ENCODE assay signal across 28 mouse cellular contexts in genomic region chr13:107984186-107984585, GRCm38 (mm10).
"Had no signal": no experiment of that assay in that cellular context is flagged by ENCODE, and none has a peak within 500 bp of the region (broad histone marks: within the 10 kb centered on the region; RNA-seq: fewer than 3 reads in every experiment).

No protein-coding gene starts in this region.

- H3K9ac ChIP-seq: embryonic facial prominence, embryonic 12.5 days; embryonic facial prominence, embryonic 13.5 days; embryonic facial prominence, embryonic 15.5 days; forebrain, embryonic 12.5 days; forebrain, embryonic 13.5 days; forebrain, embryonic 15.5 days; forebrain, postnatal 0 days had no signal

- H3K4me2 ChIP-seq: embryonic facial prominence, embryonic 12.5 days; embryonic facial prominence, embryonic 13.5 days; embryonic facial prominence, embryonic 15.5 days; forebrain, embryonic 12.5 days; forebrain, embryonic 13.5 days; forebrain, embryonic 15.5 days had no signal

- H3K27me3 ChIP-seq: embryonic facial prominence, embryonic 12.5 days; embryonic facial prominence, embryonic 13.5 days; embryonic facial prominence, embryonic 15.5 days; forebrain, embryonic 12.5 days; forebrain, embryonic 13.5 days; forebrain, embryonic 15.5 days had no signal

- ATAC-seq: forebrain, embryonic 13.5 days; forebrain, embryonic 14.5 days; forebrain, embryonic 15.5 days; forebrain, embryonic 16.5 days; forebrain, postnatal 0 days had no signal

- H3K4me1 ChIP-seq: embryonic facial prominence, embryonic 10.5 days; embryonic facial prominence, embryonic 12.5 days; embryonic facial prominence, embryonic 13.5 days; embryonic facial prominence, embryonic 15.5 days; forebrain, embryonic 10.5 days; forebrain, embryonic 12.5 days; forebrain, embryonic 13.5 days; forebrain, embryonic 15.5 days had no signal

- H3K9me3 ChIP-seq: embryonic facial prominence, embryonic 12.5 days; embryonic facial prominence, embryonic 13.5 days; embryonic facial prominence, embryonic 15.5 days; forebrain, embryonic 10.5 days; forebrain, embryonic 12.5 days; forebrain, embryonic 15.5 days had no signal

- H3K4me3 ChIP-seq: embryonic facial prominence, embryonic 10.5 days; embryonic facial prominence, embryonic 12.5 days; embryonic facial prominence, embryonic 13.5 days; embryonic facial prominence, embryonic 15.5 days; erythroblast, embryonic 14.5 days; forebrain, embryonic 10.5 days; forebrain, embryonic 12.5 days; forebrain, embryonic 13.5 days; forebrain, embryonic 15.5 days; gastrocnemius, adult 2 months; heart, adult 2 months had no signal

- H3K27ac ChIP-seq: embryonic facial prominence, embryonic 10.5 days; embryonic facial prominence, embryonic 12.5 days; embryonic facial prominence, embryonic 13.5 days; embryonic facial prominence, embryonic 15.5 days; forebrain, embryonic 10.5 days; forebrain, embryonic 12.5 days; forebrain, embryonic 13.5 days; forebrain, embryonic 15.5 days; gastrocnemius, adult 2 months; heart, adult 2 months had no signal

- H3K36me3 ChIP-seq: embryonic facial prominence, embryonic 10.5 days; embryonic facial prominence, embryonic 12.5 days; embryonic facial prominence, embryonic 13.5 days; embryonic facial prominence, embryonic 15.5 days; forebrain, embryonic 10.5 days; forebrain, embryonic 12.5 days; forebrain, embryonic 15.5 days had no signal

- DNase-seq: cerebellum, adult 2 months; cerebellum, adult 8-10 months; cerebellum, adult 9-10 months; cerebellum, adult 9-11 months; cerebellum, postnatal 10 days; cerebellum, postnatal 14 days; cerebellum, postnatal 25 days; cerebellum, postnatal 36 days; embryo, embryonic 11 days; forebrain, postnatal 0 days; gastrocnemius, adult 2 months; gastrocnemius, postnatal 10 days; gastrocnemius, postnatal 14 days; gastrocnemius, postnatal 25 days; gastrocnemius, postnatal 36 days; heart, adult 18-20 months; heart, adult 2 months had no signal
